ENCODE assay signal across 26 mouse cellular contexts in genomic region chr14:50968216-50968980, GRCm38 (mm10). TPM values are rescaled to one million over a fixed set of nuclear protein-coding genes. Genes with fewer than 3 reads are reported as not detected.
DNase-seq lines count a peak whose midpoint lies in the region; ATAC-seq and TF ChIP-seq lines count a peak whose summit lies in the region.
"Had no signal": no experiment of that assay in that cellular context is flagged by ENCODE, and none has a peak within 500 bp of the region (broad histone marks: within the 10 kb centered on the region; RNA-seq: fewer than 3 reads in every experiment).

No protein-coding gene starts in this region.

- H3K9ac ChIP-seq in MEL (ENCODE audit: control insufficient read depth, low read depth, low read length, poor library complexity, severe bottlenecking), result no peak overlapping the region
- H3K9ac ChIP-seq in stomach, postnatal 0 days (ENCODE audit: low read length), result no peak overlapping the region
- H3K9ac ChIP-seq: embryonic facial prominence, embryonic 15.5 days; heart, embryonic 13.5 days; hindbrain, embryonic 15.5 days had no signal

- no peaks in the 10 kb centered on the region for H3K4me1 ChIP-seq in MEL (ENCODE audit: control insufficient read depth in 1 of 2, insufficient read depth in 2 of 2, low read length in 2 of 2)
- H3K4me1 ChIP-seq in stomach, postnatal 0 days (replicated peaks; ENCODE audit: control insufficient read depth, insufficient read depth), result no peaks in the 10 kb centered on the region

- TF ChIP-seq POLR2A in MEL (IDR thresholded peaks at IDR 0.05; ENCODE audit: control insufficient read depth in 1 of 2, insufficient read depth in 1 of 2, low read depth in 1 of 2, low read length in 2 of 2, poor library complexity in 1 of 2), result no peak

- H3K79me2 ChIP-seq in MEL (ENCODE audit: control insufficient read depth, insufficient read depth, low read length, poor library complexity), result no peaks in the 10 kb centered on the region

- H3K27me3 ChIP-seq in MEL (ENCODE audit: control insufficient read depth in 1 of 2, insufficient read depth in 2 of 2, low read length in 2 of 2), result no peaks in the 10 kb centered on the region
- no peaks in the 10 kb centered on the region for H3K27me3 ChIP-seq in stomach, postnatal 0 days (ENCODE audit: control insufficient read depth, insufficient read depth, low read length)
- H3K27me3 ChIP-seq: CH12.LX; embryonic facial prominence, embryonic 15.5 days; heart, embryonic 13.5 days; hindbrain, embryonic 15.5 days; Patski had no signal

- no peaks in the 10 kb centered on the region for H3K36me3 ChIP-seq in MEL (ENCODE audit: control insufficient read depth in 1 of 2, insufficient read depth in 2 of 2, low read length in 2 of 2)
- no peaks in the 10 kb centered on the region for H3K36me3 ChIP-seq in stomach, postnatal 0 days (ENCODE audit: control insufficient read depth, insufficient read depth, low read length)
- H3K36me3 ChIP-seq: embryonic facial prominence, embryonic 15.5 days; heart, embryonic 13.5 days; hindbrain, embryonic 15.5 days had no signal

- no peak for TF ChIP-seq EP300 in MEL (IDR thresholded peaks at IDR 0.05; ENCODE audit: low read depth in 1 of 2, low read length in 2 of 2)
- no peak for TF ChIP-seq EP300 in stomach, postnatal 0 days (optimal IDR thresholded peaks at IDR 0.05)

- TF ChIP-seq CTCF in layer of hippocampus, adult 2 months (conservative IDR thresholded peaks at IDR 0.05), result no peak
- TF ChIP-seq CTCF in MEL (IDR thresholded peaks at IDR 0.05 in 2 of 3, conservative IDR thresholded peaks at IDR 0.05 in 1 of 3; ENCODE audit: control insufficient read depth in 1 of 3, insufficient read depth in 1 of 3, low read depth in 2 of 3, low read length in 3 of 3, poor library complexity in 1 of 3, severe bottlenecking in 1 of 3), result no peak
- TF ChIP-seq CTCF in stomach, postnatal 0 days (IDR thresholded peaks at IDR 0.05; ENCODE audit: low read depth), result no peak

- H3K4me3 ChIP-seq in layer of hippocampus, adult 2 months, result no peak overlapping the region
- no peak overlapping the region for H3K4me3 ChIP-seq in MEL (ENCODE audit: control insufficient read depth in 1 of 2, insufficient read depth in 1 of 2, low read depth in 2 of 2, low read length in 2 of 2)
- H3K4me3 ChIP-seq in stomach, postnatal 0 days (ENCODE audit: low read depth, low read length), result no peak overlapping the region
- H3K4me3 ChIP-seq: embryonic facial prominence, embryonic 15.5 days; erythroblast, embryonic 14.5 days; heart, embryonic 13.5 days; hindbrain, embryonic 15.5 days had no signal

- no peak overlapping the region for H3K4me2 ChIP-seq in stomach, postnatal 0 days (replicated peaks; ENCODE audit: low read depth)
- H3K4me2 ChIP-seq: embryonic facial prominence, embryonic 15.5 days had no signal

- ATAC-seq in stomach, postnatal 0 days (ENCODE audit: low FRiP score, low TSS enrichment), result no peak
- ATAC-seq: intestine, embryonic 16.5 days; Patski had no signal

- H3K9me3 ChIP-seq in MEL (replicated peaks; ENCODE audit: insufficient read depth, low read length), result no peaks in the 10 kb centered on the region
- H3K9me3 ChIP-seq in stomach, postnatal 0 days (ENCODE audit: control insufficient read depth, low read length), result no peaks in the 10 kb centered on the region
- H3K9me3 ChIP-seq: embryonic facial prominence, embryonic 15.5 days; heart, embryonic 13.5 days; hindbrain, embryonic 15.5 days had no signal

- DNase-seq in layer of hippocampus, adult 2 months (ENCODE audit: low spot score in 2 of 2), result no peak
- no peak for DNase-seq in layer of hippocampus, adult 9-10 months (ENCODE audit: low spot score)
- DNase-seq in MEL (ENCODE audit: low read depth, low spot score), result peak; percentile 16
- peak; percentile 55 for DNase-seq in adipocyte (ENCODE audit: low spot score)
- no peak for DNase-seq in c-Kit-positive CD71-positive TER-119-positive erythroid progenitor cells, embryonic 14.5 days (ENCODE audit: low spot score)
- no peak for DNase-seq in stomach, postnatal 0 days (ENCODE audit: low spot score)
- no peak for DNase-seq in adrenal gland, postnatal 36 days
- DNase-seq: adrenal gland, adult 8-10 months; cerebellum, adult 9-11 months; cerebellum, postnatal 36 days; gastrocnemius, postnatal 14 days; heart, adult 11 months; heart, postnatal 36 days had no signal

- WGBS in stomach, postnatal 0 days, result 86% methylated on average over 5 of the region's 5 CpGs

- no peak for TF ChIP-seq RAD21 in MEL (IDR thresholded peaks at IDR 0.05; ENCODE audit: low read depth, low read length)

- peak overlapping the region; percentile 73 for H3K27ac ChIP-seq in layer of hippocampus, adult 2 months
- no peak overlapping the region for H3K27ac ChIP-seq in MEL (ENCODE audit: control insufficient read depth, low read depth, low read length)
- H3K27ac ChIP-seq in stomach, postnatal 0 days (replicated peaks), result no peak overlapping the region
- H3K27ac ChIP-seq: embryonic facial prominence, embryonic 15.5 days; heart, embryonic 13.5 days had no signal

TF ChIP-seq in MEL, 35 proteins besides CTCF, POLR2A, EP300 and RAD21:
- TF ChIP-seq HCFC1 (IDR thresholded peaks at IDR 0.05; ENCODE audit: low read depth, low read length), result no peak
- TF ChIP-seq ZC3H11A (IDR thresholded peaks at IDR 0.05; ENCODE audit: low read depth, low read length), result no peak
- TF ChIP-seq ZKSCAN1 (IDR thresholded peaks at IDR 0.05; ENCODE audit: low read depth, low read length), result no peak
- TF ChIP-seq SIN3A (IDR thresholded peaks at IDR 0.05; ENCODE audit: low read length), result no peak
- TF ChIP-seq ZNF384 (IDR thresholded peaks at IDR 0.05; ENCODE audit: low read depth, low read length), result no peak
- no peak for TF ChIP-seq GATA1 (IDR thresholded peaks at IDR 0.05; ENCODE audit: low read depth, low read length)

RNA-seq across cellular contexts. Expression of gene Pnp2, which starts 12.6 kb away (rescaled TPM):
- total RNA-seq in layer of hippocampus, adult 2 months (2021), result 1 to 10 TPM in 1 of 2 experiments, under 1 TPM in 1; 0.83 to 1.1 TPM
- 0.65 and 0.85 TPM in 2 replicates for total RNA-seq in MEL (2012; rRNA removed)
- 1 to 10 TPM in 1 of 2 experiments, not detected in 1; 1.7 TPM for polyA plus RNA-seq in MEL (2012; ENCODE audit: insufficient read depth in 1 of 2, insufficient read length in 2 of 2, low read depth in 1 of 2, low replicate concordance in 2 of 2, missing spikeins in 1 of 2)
- 0.33 and 0.40 TPM in 2 replicates for polyA plus RNA-seq in stomach, postnatal 0 days (2015; fragmentation: Nextera tagmentation; extraction: Ambion mirVana)
- total RNA-seq in adrenal gland, postnatal 36 days (2021), result 1 to 10 TPM; 2.1 to 2.9 TPM
- polyA plus RNA-seq: erythroblast, embryonic 14.5 days; heart, embryonic 13.5 days had no signal

RNA-seq across cellular contexts. Expression of gene Gm49342, which starts 24.1 kb away (rescaled TPM):
- total RNA-seq in layer of hippocampus, adult 2 months (2021), result 10 to 100 TPM in 1 of 2 experiments, 1 to 10 TPM in 1; 5.2 to 12.0 TPM
- total RNA-seq in MEL (2012; rRNA removed), result 11.7 and 14.5 TPM in 2 replicates
- polyA plus RNA-seq in MEL (2012; ENCODE audit: insufficient read depth in 1 of 2, insufficient read length in 2 of 2, low read depth in 1 of 2, low replicate concordance in 2 of 2, missing spikeins in 1 of 2), result 10 to 100 TPM in 1 of 2 experiments, not detected in 1; 45.2 TPM
- polyA plus RNA-seq in stomach, postnatal 0 days (2015; fragmentation: Nextera tagmentation; extraction: Ambion mirVana), result not detected in 2 replicates
- 10 to 100 TPM; 37.6 to 46.1 TPM for total RNA-seq in adrenal gland, postnatal 36 days (2021)
- polyA plus RNA-seq: embryonic facial prominence, embryonic 15.5 days; erythroblast, embryonic 14.5 days; forebrain, embryonic 11.5 days; forebrain, embryonic 16.5 days; heart, embryonic 13.5 days; heart, postnatal 0 days; hindbrain, embryonic 11.5 days; hindbrain, embryonic 15.5 days; intestine, embryonic 16.5 days had no signal

RNA-seq across cellular contexts. Expression of gene Pnp, which starts 37.5 kb away (rescaled TPM):
- 10 to 100 TPM; 14.0 to 17.1 TPM for total RNA-seq in layer of hippocampus, adult 2 months (2021)
- 46.7 and 49.7 TPM in 2 replicates for total RNA-seq in MEL (2012; rRNA removed)
- polyA plus RNA-seq in MEL (2012; ENCODE audit: insufficient read depth in 1 of 2, insufficient read length in 2 of 2, low read depth in 1 of 2, low replicate concordance in 2 of 2, missing spikeins in 1 of 2), result 100 to 1,000 TPM in 1 of 2 experiments, 10 to 100 TPM in 1; 36.2 to 302 TPM
- polyA plus RNA-seq in stomach, postnatal 0 days (2015; fragmentation: Nextera tagmentation; extraction: Ambion mirVana), result 44.7 and 48.6 TPM in 2 replicates
- 10 to 100 TPM; 43.1 to 45.2 TPM for total RNA-seq in adrenal gland, postnatal 36 days (2021)

RNA-seq across cellular contexts. Expression of gene Pip4p1, which starts 37.7 kb away (rescaled TPM):
- total RNA-seq in layer of hippocampus, adult 2 months (2021), result 10 to 100 TPM; 92.9 to 95.6 TPM
- total RNA-seq in MEL (2012; rRNA removed), result 10.5 and 12.2 TPM in 2 replicates
- polyA plus RNA-seq in MEL (2012; ENCODE audit: insufficient read depth in 1 of 2, insufficient read length in 2 of 2, low read depth in 1 of 2, low replicate concordance in 2 of 2, missing spikeins in 1 of 2), result 10 to 100 TPM in 1 of 2 experiments, not detected in 1; 21.6 TPM
- 38.3 and 42.7 TPM in 2 replicates for polyA plus RNA-seq in stomach, postnatal 0 days (2015; fragmentation: Nextera tagmentation; extraction: Ambion mirVana)
- 10 to 100 TPM; 58.5 to 65.6 TPM for total RNA-seq in adrenal gland, postnatal 36 days (2021)

RNA-seq across cellular contexts. Expression of gene Rnase10, which starts 39.2 kb away (rescaled TPM):
- total RNA-seq in layer of hippocampus, adult 2 months (2021), result not detected
- not detected in 2 replicates for total RNA-seq in MEL (2012; rRNA removed)
- not detected for polyA plus RNA-seq in MEL (2012; ENCODE audit: insufficient read depth in 1 of 2, insufficient read length in 2 of 2, low read depth in 1 of 2, low replicate concordance in 2 of 2, missing spikeins in 1 of 2)
- 0.11 and 0.23 TPM in 2 replicates for polyA plus RNA-seq in stomach, postnatal 0 days (2015; fragmentation: Nextera tagmentation; extraction: Ambion mirVana)
- total RNA-seq in adrenal gland, postnatal 36 days (2021), result under 1 TPM; 0.23 to 0.26 TPM
- total RNA-seq: CH12.LX; gastrocnemius, adult 18-20 months; gastrocnemius, postnatal 14 days had no signal
- polyA plus RNA-seq: brain, embryonic 14.5 days; erythroblast, embryonic 14.5 days; forebrain, embryonic 11.5 days; forebrain, embryonic 16.5 days; hindbrain, embryonic 11.5 days; hindbrain, embryonic 15.5 days; Patski had no signal

Comparison
In these comparisons a context has a peak if more than half of its experiments do, and no peak if none do; other contexts are left out.
1. DNase-seq: peak in MEL (single experiment) and adipocyte (single experiment); none in layer of hippocampus, adult 2 months (0 of 2), layer of hippocampus, adult 9-10 months (single experiment), c-Kit-positive CD71-positive TER-119-positive erythroid progenitor cells, embryonic 14.5 days (single experiment), stomach, postnatal 0 days (single experiment) and adrenal gland, postnatal 36 days (0 of 2).